Mouse (Mus musculus) CD4-positive, CD25-positive, alpha-beta regulatory T cell, adult 2 months (primary cell): ENCODE measurements around the gene Triobp.

Experiments used
- DNase-seq: peaks from one replicate; pipeline ENCODE4 v3.0.0-alpha.2; 2012; ENCODE audit warnings: low read depth, low spot score

Triobp gene

GRCm38 (mm10) chr15:78962885-78963284 lies 15.4 kb downstream of the Triobp start:
- peak; percentile 70 for DNase-seq

- DNase-seq, result no peak
Measured at GRCm38 (mm10) chr15:78971626-78972025, 24.1 kb downstream of the Triobp start.

GRCm38 (mm10) chr15:78973950-78974349 lies 26.4 kb downstream of the Triobp start:
- DNase-seq, result no peak

GRCm38 (mm10) chr15:78977676-78978159 lies 30.2 kb downstream of the Triobp start:
- no peak for DNase-seq

- DNase-seq, result no peak
Measured at GRCm38 (mm10) chr15:78978875-78979274, 31.4 kb downstream of the Triobp start.

GRCm38 (mm10) chr15:78980084-78980483 lies 32.6 kb downstream of the Triobp start:
- DNase-seq, result no peak

GRCm38 (mm10) chr15:78982658-78983435 lies 35.3 kb downstream of the Triobp start:
- peak; percentile 93 for DNase-seq

- peak; percentile 82 for DNase-seq
Measured at GRCm38 (mm10) chr15:78983436-78984285, 36.1 kb downstream of the Triobp start.

- no peak for DNase-seq
Measured at GRCm38 (mm10) chr15:78984286-78984778, 36.8 kb downstream of the Triobp start.

- DNase-seq, result no peak
Measured at GRCm38 (mm10) chr15:78986536-78987220, 39.2 kb downstream of the Triobp start.

GRCm38 (mm10) chr15:78988499-78988971 lies 41.0 kb downstream of the Triobp start:
- no peak for DNase-seq

- no peak for DNase-seq
Measured at GRCm38 (mm10) chr15:78989152-78990092, 41.9 kb downstream of the Triobp start.

- DNase-seq, result no peak
Measured at GRCm38 (mm10) chr15:78990093-78990463, 42.6 kb downstream of the Triobp start.

- DNase-seq, result no peak
Measured at GRCm38 (mm10) chr15:78990970-78991525, 43.5 kb downstream of the Triobp start.

- DNase-seq, result peak; percentile 25
Measured at GRCm38 (mm10) chr15:78992235-78992634, 44.7 kb downstream of the Triobp start.

GRCm38 (mm10) chr15:78992925-78993324 lies 45.4 kb downstream of the Triobp start:
- no peak for DNase-seq

GRCm38 (mm10) chr15:78995916-78996315 lies 48.4 kb downstream of the Triobp start:
- DNase-seq, result no peak

GRCm38 (mm10) chr15:78996663-78997062 lies 49.1 kb downstream of the Triobp start:
- DNase-seq, result no peak

GRCm38 (mm10) chr15:78998348-78998747 lies 50.8 kb downstream of the Triobp start:
- DNase-seq, result no peak

- DNase-seq, result no peak
Measured at GRCm38 (mm10) chr15:78999586-78999985, 52.1 kb downstream of the Triobp start.
